Mouse (Mus musculus): ENCODE data around the gene Dnmt3b. TPM values are rescaled to one million over a fixed set of nuclear protein-coding genes. Genes with fewer than 3 reads are reported as not detected.
"Not testable (repeated sequence)": the region's sequence is repeated elsewhere in the genome, so short reads cannot be mapped to it uniquely, and the experiment has no call there.

The Dnmt3b gene
- polyA plus RNA-seq, 1 experiment from 2014 or later: 10.2 TPM

DNA sequence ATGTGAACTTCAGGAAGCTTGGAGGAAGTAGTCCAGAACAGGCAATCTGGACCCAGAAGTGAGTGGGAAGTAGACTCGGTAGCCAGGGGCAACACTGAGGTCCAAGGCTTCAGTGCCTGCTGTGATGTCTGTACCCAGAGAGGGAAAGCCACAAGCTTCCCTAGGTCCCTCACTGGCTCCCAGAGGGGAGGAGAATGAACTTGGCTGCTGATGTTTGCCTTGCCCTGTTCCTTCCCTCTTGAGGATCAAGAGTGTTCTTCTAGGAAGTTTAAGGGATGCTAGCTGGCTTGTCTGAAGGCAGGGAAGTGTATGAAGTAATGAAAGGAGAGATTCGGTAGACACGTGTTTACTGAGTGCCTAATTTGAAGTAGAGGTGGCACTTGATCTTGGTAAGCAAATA, 6.8 kb upstream of the Dnmt3b start:
- WGBS: 18% methylated on average over 3 of the region's 3 CpGs
- no peaks in the 10 kb centered on the region for H3K4me1 ChIP-seq
- no peak for ATAC-seq (ENCODE audit: insufficient number of reproducible peaks, insufficient read depth, low FRiP score, low TSS enrichment, low read depth)
- no peak overlapping the region for H3K4me2 ChIP-seq
- H3K9ac ChIP-seq: no peak overlapping the region
- no peak overlapping the region for H3K4me3 ChIP-seq
- H3K36me3 ChIP-seq: no peaks in the 10 kb centered on the region
- no peaks in the 10 kb centered on the region for H3K9me3 ChIP-seq
- no peak overlapping the region for H3K27ac ChIP-seq
- no peaks in the 10 kb centered on the region for H3K27me3 ChIP-seq

DNA sequence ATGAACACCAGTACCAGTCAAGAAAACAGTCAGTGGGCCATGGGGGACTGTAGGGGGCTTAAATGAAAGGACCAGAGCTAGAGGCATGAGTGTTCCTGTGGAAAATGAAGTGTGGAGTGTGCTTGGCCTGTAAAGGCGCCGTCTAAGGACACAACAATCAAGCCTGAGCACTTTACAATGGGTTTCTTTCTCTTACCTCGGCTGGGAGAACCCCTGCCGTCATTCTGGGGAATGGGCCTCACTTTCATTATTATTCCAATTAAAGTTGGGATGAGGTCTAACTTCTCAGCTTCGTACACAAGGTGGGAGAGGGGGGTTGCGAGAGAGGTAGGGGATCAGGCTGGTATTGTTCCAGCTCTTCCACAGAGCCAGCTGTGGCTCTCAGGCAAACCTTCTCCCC, 6.3 kb upstream of the Dnmt3b start:
- no peak overlapping the region for H3K4me2 ChIP-seq
- no peaks in the 10 kb centered on the region for H3K9me3 ChIP-seq
- no peak overlapping the region for H3K27ac ChIP-seq
- WGBS: 36% methylated on average over 6 of the region's 6 CpGs
- H3K9ac ChIP-seq: no peak overlapping the region
- no peak overlapping the region for H3K4me3 ChIP-seq
- no peaks in the 10 kb centered on the region for H3K36me3 ChIP-seq
- ATAC-seq (ENCODE audit: insufficient number of reproducible peaks, insufficient read depth, low FRiP score, low TSS enrichment, low read depth): no peak
- no peaks in the 10 kb centered on the region for H3K4me1 ChIP-seq
- no peaks in the 10 kb centered on the region for H3K27me3 ChIP-seq

DNA sequence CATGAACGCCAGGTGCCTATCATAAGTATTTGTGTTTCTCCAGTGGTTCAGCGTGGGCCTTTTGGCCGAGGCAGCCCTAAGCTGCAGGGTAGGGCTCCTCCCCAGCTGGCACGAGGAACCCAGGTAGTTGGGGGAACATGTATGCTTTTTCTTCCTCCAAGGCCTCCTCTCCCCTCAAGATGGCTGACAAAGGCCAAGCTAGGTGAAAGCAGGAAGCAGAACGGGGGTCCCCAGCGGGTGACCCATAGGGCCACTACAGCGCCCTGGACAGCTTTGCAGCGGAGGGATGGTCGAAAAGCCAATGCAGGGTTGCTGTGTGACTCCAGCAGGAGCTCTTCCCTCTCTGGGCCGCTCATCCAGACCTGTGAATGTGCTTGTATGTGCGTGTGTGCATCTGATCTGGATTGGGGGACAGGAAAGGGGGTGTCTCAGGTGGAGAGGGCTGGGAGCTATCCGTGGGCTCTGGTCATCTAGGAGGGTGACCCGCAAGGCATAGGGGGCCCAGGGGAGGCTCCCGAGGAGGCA, 415 bp upstream of the Dnmt3b start:
- H3K9me3 ChIP-seq: no peaks in the 10 kb centered on the region
- peak overlapping the region; percentile 82 for H3K9ac ChIP-seq
- peaks cover 21% of the 10 kb centered on the region for H3K4me1 ChIP-seq
- peaks cover 3% of the 10 kb centered on the region; the same call in 1 of the 2 replicates for H3K27me3 ChIP-seq
- H3K4me3 ChIP-seq: peak overlapping the region; percentile 82
- WGBS: 21% methylated on average over 14 of the region's 14 CpGs
- 0 out of 2 replicates have a peak overlapping the region, but pooled peaks have one; percentile 51 for H3K27ac ChIP-seq
- no peaks in the 10 kb centered on the region for H3K36me3 ChIP-seq
- H3K4me2 ChIP-seq: peak overlapping the region; percentile 94
- ATAC-seq (ENCODE audit: insufficient number of reproducible peaks, insufficient read depth, low FRiP score, low TSS enrichment, low read depth): no peak; the same call in 1 of the 2 replicates

- H3K4me1 ChIP-seq: peaks cover 21% of the 10 kb centered on the region
- WGBS: 1% methylated on average over 28 of the region's 28 CpGs
- H3K4me3 ChIP-seq: peak overlapping the region; percentile 82
- H3K4me2 ChIP-seq: peak overlapping the region; percentile 94
- peak; percentile 38; the same call in 1 of the 2 replicates for ATAC-seq (ENCODE audit: insufficient number of reproducible peaks, insufficient read depth, low FRiP score, low TSS enrichment, low read depth)
- H3K36me3 ChIP-seq: no peaks in the 10 kb centered on the region
- H3K9me3 ChIP-seq: no peaks in the 10 kb centered on the region
- peaks cover 3% of the 10 kb centered on the region; the same call in 1 of the 2 replicates for H3K27me3 ChIP-seq
- H3K27ac ChIP-seq: no peak overlapping the region
- H3K9ac ChIP-seq: peak overlapping the region; percentile 82
These were observed 901 bp downstream of the Dnmt3b start for GRCm38 (mm10) chr2:153650014-153650687.

GRCm38 (mm10) chr2:153651681-153652080, 2.4 kb downstream of the Dnmt3b start:
- Histone ChIP-seq H3K4me1 (peaks cover 21% of the 10 kb centered on the region), H3K36me3 (no peaks in the 10 kb centered on the region), H3K9ac (no peak overlapping the region), H3K9me3 (no peaks in the 10 kb centered on the region), H3K27ac (no peak overlapping the region), H3K27me3 (peaks cover 3% of the 10 kb centered on the region; the same call in 1 of the 2 replicates), H3K4me3 (no peak overlapping the region), H3K4me2 (no peak overlapping the region)
- 40% methylated on average over 3 of the region's 3 CpGs for WGBS
- ATAC-seq (ENCODE audit: insufficient number of reproducible peaks, insufficient read depth, low FRiP score, low TSS enrichment, low read depth): no peak

GRCm38 (mm10) chr2:153657659-153658058, 8.4 kb downstream of the Dnmt3b start:
- H3K27ac ChIP-seq; H3K9ac ChIP-seq; H3K9me3 ChIP-seq; ATAC-seq (ENCODE audit: insufficient number of reproducible peaks, insufficient read depth, low FRiP score, low TSS enrichment, low read depth); H3K4me1 ChIP-seq; H3K4me3 ChIP-seq; H3K4me2 ChIP-seq; H3K36me3 ChIP-seq; H3K27me3 ChIP-seq: not testable (repeated sequence)
- 86% methylated on average over 8 of the region's 8 CpGs for WGBS

GRCm38 (mm10) chr2:153660616-153661015, 11.4 kb downstream of the Dnmt3b start:
- no peaks in the 10 kb centered on the region for H3K4me1 ChIP-seq
- no peaks in the 10 kb centered on the region for H3K27me3 ChIP-seq
- H3K36me3 ChIP-seq: peaks cover 19% of the 10 kb centered on the region
- no peak overlapping the region for H3K4me2 ChIP-seq
- H3K9ac ChIP-seq: no peak overlapping the region
- H3K9me3 ChIP-seq: no peaks in the 10 kb centered on the region
- H3K4me3 ChIP-seq: no peak overlapping the region
- ATAC-seq (ENCODE audit: insufficient number of reproducible peaks, insufficient read depth, low FRiP score, low TSS enrichment, low read depth): no peak
- no peak overlapping the region for H3K27ac ChIP-seq
- 35% methylated on average over 3 of the region's 3 CpGs for WGBS

GRCm38 (mm10) chr2:153665401-153665800, 16.2 kb downstream of the Dnmt3b start:
- 74% methylated on average over 7 of the region's 7 CpGs for WGBS

GRCm38 (mm10) chr2:153668754-153669376, 19.6 kb downstream of the Dnmt3b start:
- Histone ChIP-seq H3K4me1 (no peaks in the 10 kb centered on the region), H3K9ac (no peak overlapping the region), H3K27ac (no peak overlapping the region), H3K36me3 (peaks cover 26% of the 10 kb centered on the region), H3K27me3 (no peaks in the 10 kb centered on the region), H3K4me2 (no peak overlapping the region), H3K9me3 (no peaks in the 10 kb centered on the region), H3K4me3 (no peak overlapping the region)
- no peak for ATAC-seq (ENCODE audit: insufficient number of reproducible peaks, insufficient read depth, low FRiP score, low TSS enrichment, low read depth)
- 69% methylated on average over 7 of the region's 7 CpGs for WGBS

More at GRCm38 (mm10) chr2:153665401-153665800, 16.2 kb downstream of the Dnmt3b start:
- H3K27me3 ChIP-seq: no peaks in the 10 kb centered on the region
- H3K4me3 ChIP-seq: no peak overlapping the region
- no peak overlapping the region for H3K9ac ChIP-seq
- H3K9me3 ChIP-seq: no peaks in the 10 kb centered on the region
- no peak for ATAC-seq (ENCODE audit: insufficient number of reproducible peaks, insufficient read depth, low FRiP score, low TSS enrichment, low read depth)
- H3K4me2 ChIP-seq: no peak overlapping the region
- no peak overlapping the region for H3K27ac ChIP-seq
- peaks cover 35% of the 10 kb centered on the region for H3K36me3 ChIP-seq
- H3K4me1 ChIP-seq: no peaks in the 10 kb centered on the region

DNA sequence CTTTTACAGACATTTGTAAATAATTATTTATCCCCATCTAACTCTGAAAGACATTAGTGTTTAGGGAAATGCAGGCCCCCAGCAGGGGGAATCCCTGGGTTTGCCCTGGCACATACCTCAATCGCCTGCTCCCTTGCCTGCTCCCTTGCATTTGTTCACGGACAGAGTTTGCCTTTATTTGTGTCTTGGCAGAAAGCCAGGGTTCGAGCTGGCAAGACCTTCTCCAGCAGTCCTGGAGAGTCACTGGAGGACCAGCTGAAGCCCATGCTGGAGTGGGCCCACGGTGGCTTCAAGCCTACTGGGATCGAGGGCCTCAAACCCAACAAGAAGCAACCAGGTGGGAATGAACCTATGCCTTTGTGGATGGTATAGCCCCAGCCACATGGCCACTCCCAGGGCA, 20.9 kb downstream of the Dnmt3b start:
- Histone ChIP-seq H3K36me3 (peaks cover 31% of the 10 kb centered on the region), H3K27ac (no peak overlapping the region)

GRCm38 (mm10) chr2:153672619-153673018, 23.4 kb downstream of the Dnmt3b start:
- H3K4me2 ChIP-seq: no peak overlapping the region
- no peak overlapping the region for H3K4me3 ChIP-seq
- H3K36me3 ChIP-seq: peaks cover 29% of the 10 kb centered on the region
- H3K9ac ChIP-seq: no peak overlapping the region
- no peak for ATAC-seq (ENCODE audit: insufficient number of reproducible peaks, insufficient read depth, low FRiP score, low TSS enrichment, low read depth)
- WGBS: 88% methylated on average over 2 of the region's 2 CpGs
- no peak overlapping the region for H3K27ac ChIP-seq
- no peaks in the 10 kb centered on the region for H3K27me3 ChIP-seq
- no peaks in the 10 kb centered on the region for H3K4me1 ChIP-seq
- H3K9me3 ChIP-seq: no peaks in the 10 kb centered on the region

More for the DNA sequence above, 20.9 kb downstream of the Dnmt3b start:
- Histone ChIP-seq H3K9ac (no peak overlapping the region), H3K9me3 (no peaks in the 10 kb centered on the region), H3K4me3 (no peak overlapping the region), H3K27me3 (no peaks in the 10 kb centered on the region), H3K4me1 (no peaks in the 10 kb centered on the region), H3K4me2 (no peak overlapping the region)
- peak; percentile 39; the same call in 1 of the 2 replicates for ATAC-seq (ENCODE audit: insufficient number of reproducible peaks, insufficient read depth, low FRiP score, low TSS enrichment, low read depth)
- 65% methylated on average over 5 of the region's 5 CpGs for WGBS

DNA sequence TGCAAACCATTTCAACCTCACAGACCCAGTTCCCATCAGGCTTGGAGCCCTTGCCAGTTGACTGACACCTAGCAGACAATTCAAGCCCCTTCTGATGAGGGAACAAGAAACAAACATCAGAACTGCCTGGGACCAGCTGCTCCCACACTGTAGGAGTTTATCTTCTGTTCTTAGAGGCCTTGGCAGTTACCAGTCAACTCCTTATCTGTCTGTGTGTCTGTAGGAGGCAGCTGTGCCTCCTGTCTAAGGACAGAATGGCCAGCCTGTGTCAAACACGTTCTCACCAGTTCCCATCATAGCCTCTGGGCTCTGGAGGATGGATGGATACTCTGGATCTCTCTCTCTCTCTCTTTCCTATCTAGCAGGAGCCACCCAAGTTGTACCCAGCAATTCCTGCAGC, 26.1 kb downstream of the Dnmt3b start:
- H3K36me3 ChIP-seq: peaks cover 39% of the 10 kb centered on the region
- H3K27me3 ChIP-seq; H3K9me3 ChIP-seq; H3K27ac ChIP-seq; H3K4me1 ChIP-seq; H3K4me3 ChIP-seq; H3K4me2 ChIP-seq; ATAC-seq (ENCODE audit: insufficient number of reproducible peaks, insufficient read depth, low FRiP score, low TSS enrichment, low read depth); H3K9ac ChIP-seq: not testable (repeated sequence)
- 64% methylated on average over 1 of the region's 1 CpGs for WGBS

All from embryonic facial prominence, embryonic 13.5 days (tissue).